Mouse (Mus musculus): Measurements from ENCODE around the gene Tbx15. TPM values are rescaled to one million over a fixed set of nuclear protein-coding genes. Genes with fewer than 3 reads are reported as not detected.

The Tbx15 gene
- polyA plus RNA-seq, 1 experiment from 2014 or later: 4.9 TPM

DNA sequence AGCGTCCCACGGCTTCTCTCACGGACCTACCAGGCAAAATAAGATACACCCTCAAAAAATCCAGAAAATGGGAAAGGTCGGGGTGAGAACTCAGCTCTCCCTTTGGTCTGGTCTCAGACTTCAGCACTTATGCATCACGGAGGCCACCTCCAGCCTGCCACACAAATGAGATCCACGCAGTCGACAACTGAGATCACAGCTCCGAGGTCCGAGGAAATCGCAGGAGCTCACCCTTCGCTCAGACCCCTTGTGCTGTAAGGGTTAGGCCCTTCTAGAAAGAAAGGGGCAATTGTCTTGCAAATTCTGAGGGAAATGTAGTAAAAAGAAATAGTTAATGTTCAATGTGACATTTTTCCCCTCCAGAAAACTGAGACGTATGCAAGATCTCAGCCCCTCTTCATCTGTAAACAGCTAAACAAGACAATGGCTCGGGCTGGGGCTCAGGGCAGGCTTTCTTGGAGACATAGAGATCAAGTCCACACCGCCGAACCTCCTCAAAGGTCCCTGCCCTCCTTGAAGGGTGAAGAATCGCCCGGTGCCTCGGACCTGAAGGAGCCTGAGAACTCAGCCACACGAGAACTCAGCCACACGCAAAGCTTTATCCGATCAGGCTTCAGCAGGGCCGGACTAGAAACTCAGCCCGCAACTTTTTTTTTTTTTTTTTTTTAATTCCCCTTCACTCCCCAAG lies 4.9 kb upstream of the Tbx15 start:
- peak; percentile 62 for DNase-seq (ENCODE audit: low spot score)
- no peak for ATAC-seq (ENCODE audit: low FRiP score)
- no peak overlapping the region for H3K27ac ChIP-seq (ENCODE audit: low read depth, low read length)
- no peaks in the 10 kb centered on the region for H3K36me3 ChIP-seq (ENCODE audit: control insufficient read depth, insufficient read depth, low read length)
- no peaks in the 10 kb centered on the region for H3K9me3 ChIP-seq (ENCODE audit: control insufficient read depth, low read length)
- no peak overlapping the region for H3K9ac ChIP-seq (ENCODE audit: low read depth, low read length)
- peaks cover 64% of the 10 kb centered on the region for H3K27me3 ChIP-seq (ENCODE audit: control insufficient read depth, insufficient read depth, low read length)
- peaks cover 3% of the 10 kb centered on the region for H3K4me1 ChIP-seq (replicated peaks; ENCODE audit: control insufficient read depth, insufficient read depth, low read length)
- under 1% methylated on average over 23 of the region's 23 CpGs for WGBS
- no peak overlapping the region for H3K4me3 ChIP-seq (ENCODE audit: low read depth, low read length)
- H3K4me2 ChIP-seq (replicated peaks; ENCODE audit: low read depth, low read length): no peak overlapping the region

DNA sequence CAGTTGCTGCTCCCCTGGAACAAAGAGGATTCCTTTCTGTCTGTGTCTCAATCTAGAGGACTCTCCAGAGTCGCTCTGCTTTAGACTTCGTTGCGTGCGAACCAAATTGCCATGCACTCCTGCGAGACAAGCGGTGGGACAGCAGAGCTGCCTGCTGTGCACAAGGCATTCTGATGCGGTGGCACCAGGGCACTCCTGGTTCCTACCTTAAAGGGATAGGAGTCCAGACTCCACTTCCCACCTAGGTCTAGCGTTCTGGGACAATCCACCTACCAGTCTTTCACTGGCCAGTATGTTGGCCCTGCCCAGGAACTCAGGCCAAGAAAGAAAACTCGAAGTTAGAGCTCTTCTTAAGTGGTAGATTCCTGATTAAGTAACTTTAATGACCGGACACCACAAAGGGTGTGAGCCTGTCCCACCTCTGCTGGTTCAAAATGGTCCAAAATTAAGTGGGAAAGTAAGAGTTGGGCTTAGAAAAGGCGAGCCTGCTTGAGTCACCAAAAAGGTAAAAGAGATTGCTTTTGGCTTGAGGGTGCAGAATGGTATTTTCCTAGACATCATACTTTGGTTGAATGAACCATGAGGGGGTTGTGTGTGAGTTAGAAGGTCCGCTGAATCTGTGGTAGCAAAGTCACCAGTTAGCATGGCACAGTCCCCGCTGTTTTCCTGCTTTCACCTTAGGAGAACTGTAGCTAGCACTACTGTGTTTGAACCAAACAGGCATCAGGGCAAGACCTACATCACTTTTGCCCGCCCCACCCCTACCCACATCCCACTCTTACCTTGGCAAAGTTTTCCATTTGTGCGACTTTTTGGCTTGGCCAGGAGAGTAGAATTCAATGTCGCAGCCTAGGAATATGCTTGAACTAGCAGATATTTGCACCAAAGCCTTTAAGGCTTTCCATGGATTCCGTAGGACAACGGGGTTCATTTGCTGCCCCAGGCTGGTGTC lies 4.1 kb upstream of the Tbx15 start:
- peak; percentile 55 for DNase-seq (ENCODE audit: low spot score)
- 3% methylated on average over 18 of the region's 18 CpGs for WGBS

DNA sequence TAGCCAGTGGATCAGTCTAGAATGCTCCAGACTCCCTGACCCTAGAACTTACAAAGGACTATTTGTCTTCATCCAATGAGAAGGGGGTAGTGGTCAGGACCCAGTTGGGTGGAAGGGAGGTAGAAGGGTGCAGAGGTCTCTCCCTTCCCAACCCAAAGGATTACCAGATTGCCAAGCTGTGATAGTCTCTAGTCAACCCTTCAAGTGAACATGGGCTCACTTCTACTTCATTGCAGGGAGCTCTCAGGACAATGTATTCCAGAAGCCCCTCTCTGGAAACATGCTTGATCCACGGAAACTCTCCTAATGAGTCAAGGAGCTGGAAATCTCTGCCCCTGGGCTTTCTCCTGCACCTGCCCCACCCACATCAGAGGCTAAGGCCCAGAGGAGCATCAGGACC lies 1.5 kb upstream of the Tbx15 start:
- ATAC-seq (ENCODE audit: low FRiP score): no peak
- no peak overlapping the region for H3K9ac ChIP-seq (ENCODE audit: low read depth, low read length)
- H3K4me1 ChIP-seq (replicated peaks; ENCODE audit: control insufficient read depth, insufficient read depth, low read length): peaks cover 3% of the 10 kb centered on the region
- WGBS: 5% methylated on average over 1 of the region's 1 CpGs
- H3K36me3 ChIP-seq (ENCODE audit: control insufficient read depth, insufficient read depth, low read length): no peaks in the 10 kb centered on the region
- H3K4me2 ChIP-seq (replicated peaks; ENCODE audit: low read depth, low read length): no peak overlapping the region
- H3K4me3 ChIP-seq (ENCODE audit: low read depth, low read length): no peak overlapping the region
- no peaks in the 10 kb centered on the region for H3K9me3 ChIP-seq (ENCODE audit: control insufficient read depth, low read length)
- peaks cover 94% of the 10 kb centered on the region for H3K27me3 ChIP-seq (ENCODE audit: control insufficient read depth, insufficient read depth, low read length)
- DNase-seq (ENCODE audit: low spot score): peak; percentile 48
- no peak overlapping the region for H3K27ac ChIP-seq (ENCODE audit: low read depth, low read length)

More for the DNA sequence above, 4.1 kb upstream of the Tbx15 start:
- H3K9me3 ChIP-seq (ENCODE audit: control insufficient read depth, low read length): no peaks in the 10 kb centered on the region
- no peaks in the 10 kb centered on the region for H3K36me3 ChIP-seq (ENCODE audit: control insufficient read depth, insufficient read depth, low read length)
- H3K27ac ChIP-seq (ENCODE audit: low read depth, low read length): no peak overlapping the region
- H3K27me3 ChIP-seq (ENCODE audit: control insufficient read depth, insufficient read depth, low read length): peaks cover 72% of the 10 kb centered on the region
- no peak overlapping the region for H3K9ac ChIP-seq (ENCODE audit: low read depth, low read length)
- peaks cover 3% of the 10 kb centered on the region for H3K4me1 ChIP-seq (replicated peaks; ENCODE audit: control insufficient read depth, insufficient read depth, low read length)
- ATAC-seq (ENCODE audit: low FRiP score): no peak
- no peak overlapping the region for H3K4me2 ChIP-seq (replicated peaks; ENCODE audit: low read depth, low read length)
- no peak overlapping the region for H3K4me3 ChIP-seq (ENCODE audit: low read depth, low read length)

DNA sequence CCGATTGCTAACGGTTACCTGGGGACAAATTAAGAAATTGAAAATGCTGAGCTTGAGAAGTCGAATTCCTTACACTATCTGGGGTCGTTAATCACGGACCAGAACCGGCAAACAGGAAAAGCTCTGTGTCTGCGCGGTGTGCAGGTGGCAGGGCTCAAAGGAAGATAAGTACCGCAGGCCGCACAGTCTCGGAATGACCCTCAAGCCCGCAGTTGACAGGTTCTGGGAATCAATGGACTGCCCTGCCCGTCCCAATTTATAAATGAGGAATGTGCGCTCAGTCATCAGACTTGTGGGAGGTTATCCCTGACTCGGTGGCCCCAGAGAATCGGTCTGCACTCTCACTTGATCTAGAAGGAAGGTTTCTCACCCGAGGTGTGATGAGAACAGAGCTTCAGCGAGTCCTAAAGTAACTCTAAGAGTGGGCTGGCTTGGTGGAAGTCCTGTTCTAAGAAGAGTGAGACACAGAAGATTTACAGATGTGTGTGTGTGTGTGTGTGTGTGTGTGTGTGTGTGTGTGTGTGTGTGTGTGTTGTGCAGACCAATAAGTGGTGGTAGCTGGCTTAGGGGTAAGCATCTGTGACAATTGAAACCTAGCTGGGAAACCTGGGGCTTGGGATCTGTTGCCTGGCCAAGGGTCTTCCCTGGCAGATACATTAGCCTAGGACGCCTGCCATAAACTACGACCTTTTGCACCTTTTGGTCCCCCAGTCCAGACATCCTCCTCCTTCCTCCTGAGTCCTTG lies 708 bp upstream of the Tbx15 start:
- H3K4me3 ChIP-seq (ENCODE audit: low read depth, low read length): no peak overlapping the region
- H3K4me1 ChIP-seq (replicated peaks; ENCODE audit: control insufficient read depth, insufficient read depth, low read length): no peaks in the 10 kb centered on the region; the same call in 1 of the 2 replicates
- no peaks in the 10 kb centered on the region for H3K36me3 ChIP-seq (ENCODE audit: control insufficient read depth, insufficient read depth, low read length)
- H3K9ac ChIP-seq (ENCODE audit: low read depth, low read length): no peak overlapping the region
- WGBS: 2% methylated on average over 20 of the region's 20 CpGs
- H3K27ac ChIP-seq (ENCODE audit: low read depth, low read length): no peak overlapping the region
- no peaks in the 10 kb centered on the region for H3K9me3 ChIP-seq (ENCODE audit: control insufficient read depth, low read length)
- DNase-seq (ENCODE audit: low spot score) (peak; percentile 56), ATAC-seq (ENCODE audit: low FRiP score) (no peak)
- peaks cover 95% of the 10 kb centered on the region for H3K27me3 ChIP-seq (ENCODE audit: control insufficient read depth, insufficient read depth, low read length)
- no peak overlapping the region for H3K4me2 ChIP-seq (replicated peaks; ENCODE audit: low read depth, low read length)

DNA sequence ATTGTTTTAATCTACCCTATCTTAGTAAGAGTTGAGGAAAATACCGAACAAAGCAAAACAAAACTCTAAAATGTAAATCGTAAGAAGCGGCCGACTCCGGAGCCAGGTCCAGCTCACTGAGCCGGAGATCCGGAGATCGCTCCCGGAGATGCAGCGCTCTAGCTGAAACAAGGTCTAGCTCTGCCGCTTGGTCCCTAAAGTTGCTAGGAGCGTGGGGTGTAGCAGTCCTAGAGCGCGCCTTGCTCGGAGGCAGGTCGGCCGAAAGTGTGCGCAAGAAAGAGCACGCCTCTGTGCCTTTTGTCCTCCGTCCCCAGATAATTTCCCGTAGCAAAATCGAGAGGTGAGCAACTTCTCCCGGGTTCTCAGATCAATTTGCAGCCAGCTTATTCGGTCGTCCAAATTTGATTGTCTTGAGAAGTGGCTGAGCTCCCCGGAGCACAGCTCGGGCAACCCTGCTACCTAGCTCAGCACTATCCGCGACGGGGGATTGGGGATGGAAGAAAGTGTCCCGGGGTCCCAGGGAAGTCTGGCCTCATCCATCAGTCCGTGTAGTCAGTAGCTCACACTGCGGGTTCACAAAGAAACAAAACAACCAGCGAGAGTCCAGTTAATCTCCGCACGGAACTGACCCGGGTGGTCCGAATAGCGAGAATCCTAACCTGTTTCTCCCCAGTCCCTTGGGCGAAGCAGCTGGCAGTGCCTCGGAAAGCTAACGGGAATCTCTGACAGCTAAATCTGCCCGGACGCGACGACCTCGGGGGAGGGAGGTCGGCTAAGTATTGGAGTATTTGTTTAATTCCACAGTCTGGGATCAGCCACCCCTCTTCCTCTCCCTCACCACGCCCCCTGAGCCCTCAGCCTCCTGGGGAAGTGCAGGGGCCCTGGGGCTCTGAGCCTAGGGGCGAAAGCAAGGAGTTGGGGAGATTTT lies 894 bp downstream of the Tbx15 start:
- Histone ChIP-seq H3K9ac (ENCODE audit: low read depth, low read length) (no peak overlapping the region), H3K36me3 (ENCODE audit: control insufficient read depth, insufficient read depth, low read length) (no peaks in the 10 kb centered on the region), H3K9me3 (ENCODE audit: control insufficient read depth, low read length) (no peaks in the 10 kb centered on the region), H3K27ac (ENCODE audit: low read depth, low read length) (no peak overlapping the region), H3K4me1 (replicated peaks; ENCODE audit: control insufficient read depth, insufficient read depth, low read length) (no peaks in the 10 kb centered on the region; the same call in 1 of the 2 replicates), H3K4me2 (replicated peaks; ENCODE audit: low read depth, low read length) (peak overlapping the region; percentile 22; the same call in 1 of the 2 replicates), H3K27me3 (ENCODE audit: control insufficient read depth, insufficient read depth, low read length) (peaks cover 95% of the 10 kb centered on the region), H3K4me3 (ENCODE audit: low read depth, low read length) (peak overlapping the region; percentile 10; the same call in 1 of the 2 replicates)
- DNase-seq (ENCODE audit: low spot score) (peak; percentile 66), ATAC-seq (ENCODE audit: low FRiP score) (peak; percentile 28; the same call in 1 of the 2 replicates)
- WGBS: under 1% methylated on average over 50 of the region's 50 CpGs

DNA sequence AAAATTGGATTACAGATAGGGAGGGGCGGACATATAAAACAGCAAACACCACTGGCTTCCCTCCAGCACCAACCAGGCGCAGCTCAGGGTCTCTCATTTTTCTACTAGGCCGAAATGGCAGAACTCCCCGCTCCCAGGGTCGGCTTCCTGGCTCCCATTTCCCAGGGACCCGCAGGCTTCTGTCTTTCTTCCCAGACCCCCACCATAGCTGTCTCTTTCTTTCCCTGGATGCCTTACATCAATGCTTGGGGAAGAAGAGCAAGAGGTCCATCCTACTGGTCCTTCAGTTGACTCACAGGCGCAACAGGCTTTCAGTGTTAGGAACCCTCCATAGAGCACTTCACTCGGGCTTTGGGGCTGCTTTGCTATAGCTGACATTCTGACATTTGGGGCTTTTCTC lies 2.3 kb downstream of the Tbx15 start:
- Histone ChIP-seq H3K9me3 (ENCODE audit: control insufficient read depth, low read length) (no peaks in the 10 kb centered on the region), H3K36me3 (ENCODE audit: control insufficient read depth, insufficient read depth, low read length) (no peaks in the 10 kb centered on the region), H3K4me1 (replicated peaks; ENCODE audit: control insufficient read depth, insufficient read depth, low read length) (no peaks in the 10 kb centered on the region; the same call in 1 of the 2 replicates), H3K4me2 (replicated peaks; ENCODE audit: low read depth, low read length) (no peak overlapping the region), H3K27me3 (ENCODE audit: control insufficient read depth, insufficient read depth, low read length) (peaks cover 96% of the 10 kb centered on the region), H3K27ac (ENCODE audit: low read depth, low read length) (no peak overlapping the region), H3K9ac (ENCODE audit: low read depth, low read length) (no peak overlapping the region), H3K4me3 (ENCODE audit: low read depth, low read length) (no peak overlapping the region)
- under 1% methylated on average over 8 of the region's 8 CpGs for WGBS
- ATAC-seq (ENCODE audit: low FRiP score): no peak
- DNase-seq (ENCODE audit: low spot score): no peak

GRCm38 (mm10) chr3:99245341-99245740 lies 5.2 kb downstream of the Tbx15 start:
- DNase-seq (ENCODE audit: low spot score) (peak; percentile 11), ATAC-seq (ENCODE audit: low FRiP score) (no peak)
- H3K36me3 ChIP-seq (ENCODE audit: control insufficient read depth, insufficient read depth, low read length): no peaks in the 10 kb centered on the region
- no peak overlapping the region for H3K27ac ChIP-seq (ENCODE audit: low read depth, low read length)
- no peaks in the 10 kb centered on the region; the same call in 1 of the 2 replicates for H3K4me1 ChIP-seq (replicated peaks; ENCODE audit: control insufficient read depth, insufficient read depth, low read length)
- H3K4me3 ChIP-seq (ENCODE audit: low read depth, low read length): no peak overlapping the region
- H3K9ac ChIP-seq (ENCODE audit: low read depth, low read length): no peak overlapping the region
- peaks cover 96% of the 10 kb centered on the region for H3K27me3 ChIP-seq (ENCODE audit: control insufficient read depth, insufficient read depth, low read length)
- no peak overlapping the region for H3K4me2 ChIP-seq (replicated peaks; ENCODE audit: low read depth, low read length)
- no peaks in the 10 kb centered on the region for H3K9me3 ChIP-seq (ENCODE audit: control insufficient read depth, low read length)
- WGBS: 13% methylated on average over 3 of the region's 3 CpGs
